Mouse (Mus musculus): ENCODE data around the gene Slc18a3.

Slc18a3 gene

GRCm38 (mm10) chr14:32452552-32452951 is 12.1 kb downstream of the Slc18a3 start:
- DNase-seq (ENCODE audit: low spot score) = no peak

GRCm38 (mm10) chr14:32446989-32447388 is 17.7 kb downstream of the Slc18a3 start:
- no peak for DNase-seq (ENCODE audit: low spot score)

- DNase-seq (ENCODE audit: low spot score) = no peak
These were observed 21.2 kb downstream of the Slc18a3 start for GRCm38 (mm10) chr14:32443446-32443845.

DNA sequence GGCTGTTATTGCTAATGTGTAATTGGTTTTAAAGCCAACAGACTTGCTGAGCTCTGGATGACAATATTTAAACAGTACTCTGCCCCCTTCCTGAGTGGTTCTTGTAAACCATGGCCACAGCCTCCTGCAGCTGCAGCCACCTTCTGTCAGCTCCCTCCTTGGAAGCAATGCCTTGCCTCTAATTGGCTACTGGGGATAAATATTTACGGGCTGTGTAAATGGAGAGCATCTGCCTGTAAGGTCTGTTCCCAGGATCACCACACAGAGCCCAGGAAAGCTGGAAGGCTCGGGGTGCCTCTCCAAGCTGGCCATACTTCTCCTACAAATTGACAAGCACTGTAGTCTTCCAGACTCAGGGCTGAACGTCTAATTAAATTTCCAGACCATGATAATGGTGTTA is 24.9 kb downstream of the Slc18a3 start:
- DNase-seq (ENCODE audit: low spot score) = no peak

- no peak for DNase-seq (ENCODE audit: low spot score)
These were observed 25.3 kb downstream of the Slc18a3 start for GRCm38 (mm10) chr14:32439316-32439715.

DNA sequence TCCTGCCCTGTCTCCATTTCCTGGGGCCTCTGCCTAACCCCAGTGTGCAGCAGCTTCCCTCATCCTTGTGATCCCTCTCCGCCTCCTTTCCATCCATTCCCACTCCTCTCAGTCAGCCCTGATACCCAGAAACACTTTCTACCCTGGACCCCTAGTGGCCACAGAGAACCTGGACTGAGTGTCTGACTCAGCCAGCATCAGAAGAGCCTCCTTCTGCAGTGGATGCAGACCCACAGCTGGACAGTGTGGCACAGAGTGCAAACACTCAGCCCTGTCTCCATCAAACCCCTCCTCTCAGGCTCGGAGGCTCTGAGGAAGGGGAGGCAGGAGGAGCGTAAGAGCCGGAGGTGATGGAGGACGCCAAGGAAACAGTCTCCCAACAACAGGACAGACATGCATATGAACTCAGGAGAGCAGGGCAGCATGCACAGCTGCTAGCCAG is 27.3 kb downstream of the Slc18a3 start:
- DNase-seq (ENCODE audit: low spot score) = no peak

- DNase-seq (ENCODE audit: low spot score) = no peak
These were observed 35.5 kb downstream of the Slc18a3 start for GRCm38 (mm10) chr14:32429030-32429602.

DNA sequence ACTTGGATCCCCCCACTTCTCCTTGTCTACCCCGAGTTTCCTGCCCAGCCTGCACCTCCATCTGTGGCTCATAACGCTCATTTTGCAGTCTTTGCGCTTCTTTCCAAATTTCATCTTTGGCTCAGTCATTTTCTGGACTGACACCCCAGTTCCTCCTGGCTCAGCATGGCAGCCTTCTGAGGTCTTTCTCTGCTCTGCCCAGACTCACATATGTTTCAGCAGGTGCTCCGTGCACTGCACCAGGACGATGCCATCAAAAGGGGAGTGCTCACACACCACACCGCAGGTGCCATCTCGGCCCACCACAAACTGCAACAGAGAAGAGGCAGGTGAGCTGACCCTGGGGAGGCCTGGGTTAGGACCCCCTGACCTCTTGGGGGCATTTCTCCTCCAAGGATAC is 40.7 kb downstream of the Slc18a3 start:
- no peak for DNase-seq (ENCODE audit: low spot score)

DNA sequence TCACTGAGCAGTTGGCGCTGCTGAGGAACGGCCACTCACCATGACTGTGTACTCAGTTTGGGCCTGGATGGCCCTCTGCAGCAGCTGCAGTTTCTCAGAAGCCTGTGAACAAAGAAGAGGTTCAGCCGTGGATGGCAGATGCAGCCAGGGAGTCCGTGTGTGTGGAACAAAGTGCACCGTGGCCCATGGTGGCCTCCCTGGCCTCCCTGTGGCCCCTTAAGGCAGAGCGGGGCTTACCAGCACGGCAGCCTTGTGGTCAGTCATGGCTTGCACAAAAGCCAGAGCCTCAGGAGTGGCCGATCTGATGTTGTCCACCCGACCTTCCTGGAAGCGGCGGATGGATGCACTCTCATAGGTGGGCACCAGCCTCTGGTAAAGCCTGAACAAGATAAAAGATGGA is 45.9 kb downstream of the Slc18a3 start:
- DNase-seq (ENCODE audit: low spot score) = no peak

Measured in ovary, postnatal 36 days (tissue).